Mouse (Mus musculus) stomach, postnatal 0 days (tissue): ENCODE measurements around the gene Nlrp14.
"Not testable (repeated sequence)": the region's sequence is repeated elsewhere in the genome, so short reads cannot be mapped to it uniquely, and the experiment has no call there.

Experiments used
- CTCF ChIP-seq: IDR thresholded peaks from 2 replicates; pipeline ENCODE4 v1.5.1; 2016; ENCODE audit warnings: antibody characterized with exemption, low read depth, mild to moderate bottlenecking, moderate library complexity
- EP300 ChIP-seq: optimal IDR thresholded peaks from 2 replicates; pipeline ENCODE3; 2016; ENCODE audit warnings: antibody characterized with exemption

DNA sequence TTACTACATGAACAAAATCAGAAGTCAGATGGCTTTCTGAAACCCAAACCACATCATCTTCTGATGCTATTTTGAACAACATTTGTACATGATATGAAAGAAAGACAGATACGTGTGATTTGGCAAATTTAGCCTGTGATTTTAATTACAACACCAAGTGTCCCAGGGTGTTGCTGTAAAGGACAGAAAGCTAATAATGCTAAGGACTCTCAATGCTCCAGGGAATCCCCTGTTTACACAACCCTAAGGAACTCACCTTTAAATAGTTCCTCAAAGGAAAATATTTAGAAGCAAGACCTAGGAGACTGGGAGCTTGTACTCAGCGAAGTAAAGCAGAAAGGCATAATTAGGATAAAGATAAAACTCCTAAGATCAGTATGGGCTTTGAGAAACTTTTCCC is 28.8 kb upstream of the Nlrp14 start, which contains the start of gene Olfr716:
- not testable (repeated sequence) for TF ChIP-seq EP300, CTCF
